Mouse (Mus musculus): ENCODE results near the gene Scand1. TPM values are rescaled to one million over a fixed set of nuclear protein-coding genes. Genes with fewer than 3 reads are reported as not detected.
A peak's percentile ranks its signal among the peaks of the same experiment; 100 is the strongest.

The Scand1 gene
- polyA plus RNA-seq, 1 experiment from 2014 or later, result 48.8 TPM

DNA sequence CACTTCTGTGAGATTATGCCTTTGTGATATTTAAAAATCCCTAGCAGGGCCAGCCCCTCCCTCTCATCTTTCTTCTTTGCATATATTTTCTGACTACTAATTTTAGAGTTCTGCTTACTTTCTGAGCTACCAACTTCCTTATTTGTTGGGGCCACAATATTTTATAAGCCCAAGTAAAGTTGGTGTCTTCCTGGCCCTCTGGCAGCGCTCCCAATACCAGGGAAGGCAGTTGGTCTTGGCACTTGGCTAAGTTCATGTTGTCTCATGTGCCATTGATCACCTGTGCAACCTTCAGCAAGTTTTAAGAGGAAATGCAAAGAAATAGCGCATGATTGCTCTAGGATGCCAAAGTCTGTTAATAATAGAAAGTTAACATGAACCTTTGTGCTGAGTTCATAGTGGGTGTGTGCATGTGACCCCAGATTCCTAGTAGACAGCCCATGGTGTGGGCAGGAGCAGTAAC, 16.9 kb downstream of the Scand1 start:
- no peaks in the 10 kb centered on the region for H3K27me3 ChIP-seq (ENCODE audit: insufficient read depth, low read length)
- WGBS, result 82% methylated on average over 2 of the region's 2 CpGs
- H3K4me3 ChIP-seq (ENCODE audit: low read length), result no peak overlapping the region
- peaks cover 46% of the 10 kb centered on the region for H3K36me3 ChIP-seq (ENCODE audit: insufficient read depth, low read length)
- no peak overlapping the region for H3K9ac ChIP-seq (replicated peaks; ENCODE audit: low read length)
- no peaks in the 10 kb centered on the region for H3K9me3 ChIP-seq (ENCODE audit: low read length)
- ATAC-seq (ENCODE audit: low FRiP score, low TSS enrichment), result no peak
- peak overlapping the region; percentile 58 for H3K27ac ChIP-seq (ENCODE audit: low read length)
- H3K4me2 ChIP-seq (replicated peaks; ENCODE audit: low read depth, low read length), result no peak overlapping the region
- peaks cover 12% of the 10 kb centered on the region; the same call in 1 of the 2 replicates for H3K4me1 ChIP-seq (ENCODE audit: insufficient read depth, low read length)

DNA sequence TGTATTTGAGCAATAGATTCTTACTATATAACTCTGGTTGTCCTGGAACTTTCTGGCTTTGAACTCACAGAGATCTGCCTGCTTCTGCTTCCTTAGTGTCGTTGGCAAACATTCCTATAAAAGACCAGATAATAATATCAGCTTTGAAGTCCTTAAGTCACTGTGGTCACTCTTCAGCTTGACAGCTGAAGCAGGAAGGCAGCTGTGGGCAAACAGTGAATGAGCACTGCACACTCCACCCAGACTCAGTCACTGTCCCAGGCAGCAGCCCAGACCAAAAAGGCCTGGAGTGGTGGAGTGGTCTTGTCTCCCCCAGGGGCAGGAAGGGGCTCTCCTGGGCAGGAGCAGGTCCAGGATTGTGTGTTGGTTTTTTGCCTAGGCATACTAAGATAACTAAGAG, 20.5 kb downstream of the Scand1 start:
- peaks cover 4% of the 10 kb centered on the region; the same call in 1 of the 2 replicates for H3K4me1 ChIP-seq (ENCODE audit: insufficient read depth, low read length)
- H3K27me3 ChIP-seq (ENCODE audit: insufficient read depth, low read length), result no peaks in the 10 kb centered on the region
- no peak overlapping the region for H3K4me2 ChIP-seq (replicated peaks; ENCODE audit: low read depth, low read length)
- peaks cover 53% of the 10 kb centered on the region for H3K36me3 ChIP-seq (ENCODE audit: insufficient read depth, low read length)
- 71% methylated on average over 1 of the region's 1 CpGs for WGBS
- no peak overlapping the region for H3K9ac ChIP-seq (replicated peaks; ENCODE audit: low read length)
- H3K27ac ChIP-seq (ENCODE audit: low read length), result no peak overlapping the region
- ATAC-seq (ENCODE audit: low FRiP score, low TSS enrichment), result no peak
- H3K9me3 ChIP-seq (ENCODE audit: low read length), result no peaks in the 10 kb centered on the region
- no peak overlapping the region for H3K4me3 ChIP-seq (ENCODE audit: low read length)

DNA sequence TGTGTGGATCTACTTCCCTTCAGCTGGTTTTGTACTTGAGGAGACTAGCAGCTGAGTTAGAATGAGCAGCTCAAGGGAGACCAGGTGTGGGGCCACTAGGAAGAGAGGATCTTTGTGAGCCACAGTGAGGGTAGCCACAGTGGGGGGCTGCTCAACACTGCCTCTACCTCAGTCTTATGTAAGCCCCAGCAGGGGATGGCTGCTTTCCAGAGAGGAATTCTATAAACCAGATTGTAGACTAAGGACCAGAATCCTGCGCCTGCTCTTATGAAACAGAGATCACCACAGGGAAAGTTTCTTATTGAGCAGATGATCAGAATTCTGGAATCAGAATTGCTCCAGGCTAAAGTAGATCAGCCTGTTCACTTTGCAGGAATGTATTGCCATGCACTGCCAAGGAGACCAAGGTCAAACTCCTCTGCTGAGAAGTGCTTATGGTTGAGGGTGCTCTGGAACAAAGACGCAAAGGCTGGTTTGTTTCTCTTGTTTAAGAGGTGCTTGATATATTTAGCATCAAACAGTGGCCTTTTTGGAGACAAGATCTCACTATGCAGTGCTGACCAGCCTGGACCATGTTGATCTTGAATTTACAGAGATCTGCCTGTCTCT, 22.8 kb downstream of the Scand1 start:
- Histone ChIP-seq H3K27ac (ENCODE audit: low read length) (no peak overlapping the region), H3K36me3 (ENCODE audit: insufficient read depth, low read length) (peaks cover 42% of the 10 kb centered on the region)

DNA sequence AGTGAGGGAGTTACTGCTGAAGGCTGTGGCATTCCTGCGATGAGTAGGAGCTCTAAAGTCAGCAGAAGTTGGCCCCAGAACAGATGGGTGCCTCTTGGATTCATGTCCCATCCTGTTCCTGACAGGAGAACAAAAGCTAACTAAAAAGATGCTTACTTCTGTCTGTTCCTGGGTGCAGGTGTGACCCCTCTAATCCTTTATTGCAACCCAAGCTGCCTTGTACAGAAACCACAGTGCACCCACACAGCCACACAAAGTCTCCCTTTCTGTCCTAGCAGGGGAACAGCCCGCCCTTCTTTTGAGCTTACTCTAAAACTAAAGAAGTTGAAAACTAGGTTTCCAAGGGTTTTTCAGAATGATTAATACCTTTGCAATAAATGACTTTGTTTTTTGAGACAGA, 24.3 kb downstream of the Scand1 start:
- H3K4me3 ChIP-seq (ENCODE audit: low read length), result no peak overlapping the region
- H3K9me3 ChIP-seq (ENCODE audit: low read length), result no peaks in the 10 kb centered on the region
- ATAC-seq (ENCODE audit: low FRiP score, low TSS enrichment), result no peak
- H3K4me1 ChIP-seq (ENCODE audit: insufficient read depth, low read length), result no peaks in the 10 kb centered on the region
- WGBS, result 92% methylated on average over 2 of the region's 2 CpGs
- H3K4me2 ChIP-seq (replicated peaks; ENCODE audit: low read depth, low read length), result no peak overlapping the region
- H3K27me3 ChIP-seq (ENCODE audit: insufficient read depth, low read length), result no peaks in the 10 kb centered on the region
- no peak overlapping the region for H3K27ac ChIP-seq (ENCODE audit: low read length)
- H3K36me3 ChIP-seq (ENCODE audit: insufficient read depth, low read length), result peaks cover 32% of the 10 kb centered on the region
- no peak overlapping the region for H3K9ac ChIP-seq (replicated peaks; ENCODE audit: low read length)

More for the DNA sequence above, 22.8 kb downstream of the Scand1 start:
- H3K27me3 ChIP-seq (ENCODE audit: insufficient read depth, low read length), result no peaks in the 10 kb centered on the region
- H3K9ac ChIP-seq (replicated peaks; ENCODE audit: low read length), result no peak overlapping the region
- H3K4me1 ChIP-seq (ENCODE audit: insufficient read depth, low read length), result no peaks in the 10 kb centered on the region
- ATAC-seq (ENCODE audit: low FRiP score, low TSS enrichment), result no peak
- H3K4me2 ChIP-seq (replicated peaks; ENCODE audit: low read depth, low read length), result no peak overlapping the region
- H3K4me3 ChIP-seq (ENCODE audit: low read length), result no peak overlapping the region
- 90% methylated on average over 2 of the region's 2 CpGs for WGBS
- no peaks in the 10 kb centered on the region for H3K9me3 ChIP-seq (ENCODE audit: low read length)

DNA sequence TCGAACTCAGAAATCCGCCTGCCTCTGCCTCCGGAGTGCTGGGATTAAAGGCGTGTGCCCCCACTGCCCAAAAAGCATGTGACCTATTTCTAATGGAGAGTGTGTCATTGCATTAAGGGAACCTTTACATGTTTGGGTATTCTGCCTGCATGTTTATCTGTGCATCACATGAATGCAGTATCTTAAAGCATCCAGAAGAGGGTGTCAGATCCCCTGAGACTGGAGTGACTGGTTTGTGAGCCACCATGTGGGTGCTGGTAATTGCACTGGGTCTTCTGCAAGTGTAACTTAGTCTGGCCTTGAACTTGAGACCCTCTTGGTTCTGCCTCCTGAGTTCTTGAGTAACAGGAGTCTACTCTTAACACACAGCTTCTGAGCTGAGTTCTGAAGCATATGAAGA, 25.8 kb downstream of the Scand1 start:
- no peak overlapping the region for H3K4me3 ChIP-seq (ENCODE audit: low read length)
- ATAC-seq (ENCODE audit: low FRiP score, low TSS enrichment), result no peak
- H3K9me3 ChIP-seq (ENCODE audit: low read length), result no peaks in the 10 kb centered on the region
- H3K27me3 ChIP-seq (ENCODE audit: insufficient read depth, low read length), result no peaks in the 10 kb centered on the region
- H3K36me3 ChIP-seq (ENCODE audit: insufficient read depth, low read length), result peaks cover 25% of the 10 kb centered on the region
- H3K27ac ChIP-seq (ENCODE audit: low read length), result no peak overlapping the region
- no peaks in the 10 kb centered on the region for H3K4me1 ChIP-seq (ENCODE audit: insufficient read depth, low read length)
- 94% methylated on average over 4 of the region's 4 CpGs for WGBS
- no peak overlapping the region for H3K9ac ChIP-seq (replicated peaks; ENCODE audit: low read length)
- no peak overlapping the region for H3K4me2 ChIP-seq (replicated peaks; ENCODE audit: low read depth, low read length)

DNA sequence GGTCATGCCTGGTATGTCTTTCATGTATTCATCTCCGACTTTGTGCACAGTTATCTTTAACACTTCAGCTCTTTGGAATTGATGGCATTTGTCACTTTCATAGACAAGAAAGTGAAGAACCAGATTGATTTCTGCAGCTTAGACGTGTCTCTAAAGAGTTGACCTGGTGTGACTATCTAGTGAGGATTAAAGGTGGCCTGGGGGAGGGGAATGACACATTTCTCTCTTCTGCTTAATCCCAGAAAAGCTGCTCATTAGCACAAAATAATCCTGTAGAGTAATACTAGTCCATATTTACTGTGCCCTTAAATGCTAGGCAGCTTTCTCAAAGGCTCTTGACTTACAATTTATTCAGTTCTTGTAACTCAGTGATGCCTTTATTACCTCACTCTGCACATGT, 27.3 kb downstream of the Scand1 start:
- no peak overlapping the region for H3K4me2 ChIP-seq (replicated peaks; ENCODE audit: low read depth, low read length)
- H3K9me3 ChIP-seq (ENCODE audit: low read length), result no peaks in the 10 kb centered on the region
- no peaks in the 10 kb centered on the region for H3K27me3 ChIP-seq (ENCODE audit: insufficient read depth, low read length)
- peaks cover 17% of the 10 kb centered on the region for H3K36me3 ChIP-seq (ENCODE audit: insufficient read depth, low read length)
- H3K4me1 ChIP-seq (ENCODE audit: insufficient read depth, low read length), result no peaks in the 10 kb centered on the region
- no peak overlapping the region for H3K27ac ChIP-seq (ENCODE audit: low read length)
- 89% methylated on average over 2 of the region's 2 CpGs for WGBS
- no peak for ATAC-seq (ENCODE audit: low FRiP score, low TSS enrichment)
- H3K9ac ChIP-seq (replicated peaks; ENCODE audit: low read length), result no peak overlapping the region
- no peak overlapping the region for H3K4me3 ChIP-seq (ENCODE audit: low read length)

DNA sequence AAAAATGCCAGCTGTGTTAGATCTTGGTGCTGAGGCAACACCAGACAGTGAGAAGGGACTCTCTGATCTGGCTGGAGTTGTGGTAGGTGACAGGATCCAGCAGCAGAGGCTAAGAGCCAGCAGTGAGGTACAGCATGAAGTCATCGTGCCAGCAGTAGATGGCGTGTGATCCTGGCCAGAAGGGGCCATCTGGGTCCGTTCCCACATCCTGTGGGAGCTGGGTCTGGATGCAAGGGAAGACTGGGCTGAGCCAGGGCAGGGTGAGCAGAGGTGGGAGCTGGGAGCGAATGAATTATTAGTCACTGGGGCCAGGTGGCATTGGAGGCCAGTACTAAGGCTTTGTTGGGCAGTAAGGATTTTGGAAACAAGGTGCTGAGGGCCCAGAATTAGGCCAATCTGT, 31.3 kb downstream of the Scand1 start:
- no peaks in the 10 kb centered on the region for H3K9me3 ChIP-seq (ENCODE audit: low read length)
- no peak overlapping the region for H3K27ac ChIP-seq (ENCODE audit: low read length)
- no peak overlapping the region for H3K4me2 ChIP-seq (replicated peaks; ENCODE audit: low read depth, low read length)
- no peak overlapping the region for H3K9ac ChIP-seq (replicated peaks; ENCODE audit: low read length)
- ATAC-seq (ENCODE audit: low FRiP score, low TSS enrichment), result no peak
- 89% methylated on average over 4 of the region's 4 CpGs for WGBS
- peaks cover 12% of the 10 kb centered on the region; the same call in 1 of the 2 replicates for H3K36me3 ChIP-seq (ENCODE audit: insufficient read depth, low read length)
- no peaks in the 10 kb centered on the region for H3K27me3 ChIP-seq (ENCODE audit: insufficient read depth, low read length)
- H3K4me3 ChIP-seq (ENCODE audit: low read length), result no peak overlapping the region
- peaks cover 4% of the 10 kb centered on the region; the same call in 1 of the 2 replicates for H3K4me1 ChIP-seq (ENCODE audit: insufficient read depth, low read length)

DNA sequence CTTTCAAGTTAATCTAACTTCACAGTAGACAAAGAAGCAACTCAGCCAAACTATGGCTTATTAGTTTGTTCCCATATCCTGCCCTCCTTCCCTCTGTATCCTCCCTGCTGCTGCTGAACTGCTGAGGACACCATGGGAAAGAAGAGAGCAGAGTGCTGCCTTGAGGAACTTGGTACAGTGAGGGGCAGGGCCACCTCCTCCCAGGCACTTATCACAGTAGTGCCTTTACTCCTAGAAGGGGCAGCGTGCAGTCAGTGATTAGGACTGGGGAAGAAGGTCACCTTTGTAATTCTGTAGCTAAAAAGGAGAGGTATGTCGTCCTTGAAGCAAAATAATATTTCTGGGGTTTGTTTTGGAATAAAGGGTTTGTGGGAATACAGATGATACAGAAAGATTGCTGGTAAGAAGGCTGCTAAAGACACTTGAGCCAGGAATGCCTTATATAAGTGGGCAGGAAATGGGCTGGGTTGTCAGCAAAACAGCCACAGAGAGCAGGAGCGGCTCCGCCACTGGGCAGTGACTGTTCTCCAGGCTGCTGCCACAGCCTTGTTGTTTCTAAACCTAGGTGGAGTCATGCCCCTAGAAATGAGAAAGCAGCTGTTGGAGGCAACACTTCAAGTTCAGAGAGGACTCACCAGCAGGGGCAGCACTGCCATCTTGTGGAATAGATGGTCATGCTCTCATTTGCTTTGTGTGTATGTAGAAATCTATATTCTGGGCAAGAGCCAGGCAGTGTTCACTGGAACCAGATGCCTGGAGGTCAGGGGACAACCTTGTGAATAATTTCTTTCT, 34.1 kb downstream of the Scand1 start:
- H3K36me3 ChIP-seq (ENCODE audit: insufficient read depth, low read length), result peaks cover 21% of the 10 kb centered on the region
- ATAC-seq (ENCODE audit: low FRiP score, low TSS enrichment), result peak; percentile 86

DNA sequence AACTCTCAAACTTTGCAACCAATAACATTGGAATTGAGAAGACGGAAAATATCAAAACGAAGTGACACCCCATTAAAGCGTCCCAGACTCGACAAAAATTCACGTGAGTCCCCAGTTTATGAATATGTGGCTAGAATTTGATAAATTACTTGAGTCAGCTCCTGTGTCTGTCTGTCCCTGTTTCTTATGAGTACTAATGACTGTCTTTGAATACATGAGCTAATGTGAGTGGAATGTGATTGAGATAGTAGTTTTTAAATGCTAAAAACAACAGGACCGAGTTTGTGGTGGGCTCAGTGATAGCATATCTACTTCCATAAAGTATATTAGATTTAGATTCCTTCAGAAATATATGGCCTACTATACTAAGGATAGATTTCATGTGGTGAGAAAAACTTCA, 40.0 kb downstream of the Scand1 start:
- Histone ChIP-seq H3K27me3 (ENCODE audit: insufficient read depth, low read length) (no peaks in the 10 kb centered on the region), H3K9me3 (ENCODE audit: low read length) (no peaks in the 10 kb centered on the region), H3K9ac (replicated peaks; ENCODE audit: low read length) (no peak overlapping the region), H3K4me1 (ENCODE audit: insufficient read depth, low read length) (no peaks in the 10 kb centered on the region), H3K27ac (ENCODE audit: low read length) (no peak overlapping the region), H3K4me2 (replicated peaks; ENCODE audit: low read depth, low read length) (no peak overlapping the region), H3K36me3 (ENCODE audit: insufficient read depth, low read length) (peaks cover 28% of the 10 kb centered on the region), H3K4me3 (ENCODE audit: low read length) (no peak overlapping the region)
- 90% methylated on average over 6 of the region's 6 CpGs for WGBS
- ATAC-seq (ENCODE audit: low FRiP score, low TSS enrichment), result no peak

More for the DNA sequence above, 34.1 kb downstream of the Scand1 start:
- H3K27ac ChIP-seq (ENCODE audit: low read length), result peak overlapping the region; percentile 1; the same call in 1 of the 2 replicates
- 47% methylated on average over 4 of the region's 4 CpGs for WGBS
- H3K9me3 ChIP-seq (ENCODE audit: low read length), result no peaks in the 10 kb centered on the region
- peaks cover 4% of the 10 kb centered on the region; the same call in 1 of the 2 replicates for H3K4me1 ChIP-seq (ENCODE audit: insufficient read depth, low read length)
- H3K27me3 ChIP-seq (ENCODE audit: insufficient read depth, low read length), result no peaks in the 10 kb centered on the region
- no peak overlapping the region for H3K9ac ChIP-seq (replicated peaks; ENCODE audit: low read length)
- H3K4me2 ChIP-seq (replicated peaks; ENCODE audit: low read depth, low read length), result no peak overlapping the region
- no peak overlapping the region for H3K4me3 ChIP-seq (ENCODE audit: low read length)

DNA sequence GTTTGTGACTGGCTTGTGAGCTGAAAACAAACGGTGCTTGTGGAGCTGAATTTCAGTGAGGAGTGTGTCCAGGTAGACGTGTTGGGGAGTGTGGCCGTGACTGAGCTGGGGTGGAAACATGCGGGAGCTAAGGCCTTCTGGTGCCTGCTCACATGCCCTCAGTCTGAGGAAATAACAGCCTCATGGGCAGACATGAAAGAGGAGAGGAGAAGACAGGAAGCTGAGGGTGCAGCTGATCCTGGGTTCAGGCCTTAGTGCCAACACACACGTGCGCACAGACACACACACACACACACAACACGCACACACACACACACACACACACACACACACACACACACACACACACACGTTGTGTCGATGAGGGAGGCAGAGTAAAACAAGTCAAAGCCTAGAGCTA, 44.9 kb downstream of the Scand1 start:
- H3K9me3 ChIP-seq (ENCODE audit: low read length), result no peaks in the 10 kb centered on the region
- H3K27me3 ChIP-seq (ENCODE audit: insufficient read depth, low read length), result no peaks in the 10 kb centered on the region
- H3K4me3 ChIP-seq (ENCODE audit: low read length), result no peak overlapping the region
- no peaks in the 10 kb centered on the region for H3K4me1 ChIP-seq (ENCODE audit: insufficient read depth, low read length)
- 0 out of 2 replicates have a peak, but pooled peaks cover 15% of the 10 kb centered on the region for H3K36me3 ChIP-seq (ENCODE audit: insufficient read depth, low read length)
- H3K9ac ChIP-seq (replicated peaks; ENCODE audit: low read length), result no peak overlapping the region
- H3K4me2 ChIP-seq (replicated peaks; ENCODE audit: low read depth, low read length), result no peak overlapping the region
- 86% methylated on average over 9 of the region's 9 CpGs for WGBS
- no peak overlapping the region for H3K27ac ChIP-seq (ENCODE audit: low read length)
- ATAC-seq (ENCODE audit: low FRiP score, low TSS enrichment), result no peak
